Mouse (Mus musculus) bone marrow, adult 2 months (tissue): ENCODE results near the gene Fam136a.

Source experiments
- CTCF ChIP-seq: fragments of 200-500 bp; IDR thresholded peaks from 2 replicates; pipeline ENCODE4 v1.5.1; 2011; ENCODE audit warnings: low read length, control low read depth; ENCODE audit not compliant: control insufficient read depth, insufficient read depth
- POLR2A ChIP-seq: fragments of 200-500 bp; IDR thresholded peaks from 2 replicates; pipeline ENCODE4 v1.6.1; 2011; ENCODE audit warnings: low read depth, mild to moderate bottlenecking, control low read depth, low read length, borderline replicate concordance; ENCODE audit not compliant: control insufficient read depth

DNA sequence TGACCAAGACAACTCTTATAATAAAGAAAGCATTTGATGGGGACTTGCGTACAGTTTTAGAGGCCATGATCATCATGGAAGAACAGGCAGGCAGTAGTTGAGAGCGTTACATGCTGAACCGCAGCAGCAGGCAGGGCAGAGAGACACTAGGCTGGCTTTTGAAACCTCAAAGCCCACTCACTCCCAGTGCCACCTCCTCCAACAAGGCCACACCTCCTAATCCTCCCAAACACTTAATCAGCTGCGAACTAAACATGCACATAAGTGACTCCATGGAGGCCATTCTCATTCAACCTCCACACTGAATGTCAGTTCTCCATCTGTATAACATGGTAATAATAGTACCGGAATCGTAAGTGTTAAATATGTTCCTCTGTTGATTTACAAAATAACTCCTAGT, 8.1 kb downstream of the Fam136a start:
- no peak for TF ChIP-seq CTCF
- TF ChIP-seq POLR2A = no peak
